Comparison of ENCODE assay signal across 8 mouse cellular contexts in the genomic region with DNA sequence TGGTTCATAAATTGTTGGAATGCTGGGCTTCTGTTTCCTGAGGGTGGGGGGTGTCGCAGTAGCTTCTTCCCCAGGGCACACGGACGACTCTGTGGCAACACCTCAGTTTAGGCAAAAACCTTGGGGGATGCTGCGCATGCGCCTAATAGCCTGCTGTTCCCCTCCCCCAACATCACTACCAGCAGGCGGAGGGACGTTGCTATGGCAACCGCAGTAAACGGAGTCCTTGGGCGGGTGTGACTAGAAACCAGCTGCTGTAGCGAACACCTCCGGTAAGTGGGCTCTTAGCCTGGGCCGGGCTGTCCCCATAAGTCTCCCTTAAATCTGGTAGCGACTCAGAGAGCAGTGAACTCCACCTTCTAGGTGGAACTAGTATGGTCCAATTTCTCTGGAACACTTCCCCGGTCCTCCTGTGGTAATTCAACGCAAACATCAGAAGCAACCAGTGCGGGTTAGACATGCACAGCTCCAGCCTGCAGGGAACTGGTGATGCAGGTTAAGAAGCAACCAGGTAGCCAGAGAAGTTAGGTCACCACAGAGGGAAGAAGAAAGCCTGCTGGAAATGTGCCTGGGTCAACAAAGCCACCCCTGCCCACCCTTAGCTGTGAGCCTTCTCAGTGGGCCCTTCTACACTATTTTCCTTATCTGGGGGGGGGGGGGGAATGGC. TPM values are rescaled to one million over a fixed set of nuclear protein-coding genes. Genes with fewer than 3 reads are reported as not detected.
DNase-seq lines count a peak whose midpoint lies in the region; ATAC-seq and TF ChIP-seq lines count a peak whose summit lies in the region.

A gene (plus strand): TSS at position 220 of the 667 bp plus-strand sequence.

- H3K4me2 ChIP-seq in forebrain, embryonic 12.5 days, result peak within 1 kb of the TSS; percentile 62
- peak within 1 kb of the TSS; percentile 45 for H3K4me2 ChIP-seq in liver, embryonic 15.5 days
- H3K4me2 ChIP-seq in neural tube, embryonic 12.5 days (replicated peaks), result peak within 1 kb of the TSS; percentile 53

- no peaks in the 10 kb centered on the region for H3K36me3 ChIP-seq in ES-Bruce4 (ENCODE audit: control insufficient read depth, insufficient read depth, low read length, poor library complexity, severe bottlenecking)
- 0 out of 2 replicates have a peak, but pooled peaks cover under 1% of the 10 kb centered on the region for H3K36me3 ChIP-seq in forebrain, embryonic 12.5 days (replicated peaks)
- no peaks in the 10 kb centered on the region for H3K36me3 ChIP-seq in liver, embryonic 15.5 days (replicated peaks)
- H3K36me3 ChIP-seq in neural tube, embryonic 12.5 days, result no peaks in the 10 kb centered on the region

- ATAC-seq in forebrain, embryonic 12.5 days (ENCODE audit: low FRiP score), result peak; percentile 90
- ATAC-seq in liver, embryonic 15.5 days (ENCODE audit: insufficient read depth), result peak; percentile 11; the same call in 1 of the 2 replicates
- peak; percentile 87 for ATAC-seq in neural tube, embryonic 12.5 days (ENCODE audit: low FRiP score, low read depth)

- H3K9me3 ChIP-seq in ES-Bruce4 (replicated peaks; ENCODE audit: control insufficient read depth, insufficient read depth, low read length, poor library complexity, severe bottlenecking), result no peaks in the 10 kb centered on the region
- no peaks in the 10 kb centered on the region for H3K9me3 ChIP-seq in forebrain, embryonic 12.5 days
- H3K9me3 ChIP-seq in liver, embryonic 15.5 days (replicated peaks), result no peaks in the 10 kb centered on the region
- H3K9me3 ChIP-seq in neural tube, embryonic 12.5 days, result no peaks in the 10 kb centered on the region

- H3K9ac ChIP-seq in ES-Bruce4 (ENCODE audit: low read depth, poor library complexity, severe bottlenecking), result no peak within 1 kb of the TSS
- H3K9ac ChIP-seq in forebrain, embryonic 12.5 days, result peak within 1 kb of the TSS; percentile 30; the same call in 1 of the 2 replicates
- H3K9ac ChIP-seq in liver, embryonic 15.5 days, result no peak within 1 kb of the TSS
- H3K9ac ChIP-seq in neural tube, embryonic 12.5 days, result 0 out of 2 replicates have a peak within 1 kb of the TSS, but pooled peaks have one; percentile 17

- no peak for TF ChIP-seq CTCF in ES-Bruce4 (IDR thresholded peaks at IDR 0.05; ENCODE audit: low read depth, low read length)

- H3K4me3 ChIP-seq in ES-Bruce4 (ENCODE audit: low read depth, low read length), result peak within 1 kb of the TSS; percentile 29; the same call in 1 of the 2 replicates
- H3K4me3 ChIP-seq in forebrain, embryonic 12.5 days (replicated peaks), result peak within 1 kb of the TSS; percentile 35
- H3K4me3 ChIP-seq in liver, embryonic 15.5 days (replicated peaks), result peak within 1 kb of the TSS; percentile 27
- H3K4me3 ChIP-seq in neural tube, embryonic 12.5 days, result peak within 1 kb of the TSS; percentile 15

- TF ChIP-seq POLR2A in ES-Bruce4 (IDR thresholded peaks at IDR 0.05; ENCODE audit: insufficient read depth, low read length), result no peak

- H3K27ac ChIP-seq in ES-Bruce4 (ENCODE audit: insufficient read depth, low read length), result no peak within 1 kb of the TSS
- 0 out of 2 replicates have a peak within 1 kb of the TSS, but pooled peaks have one; percentile 44 for H3K27ac ChIP-seq in forebrain, embryonic 12.5 days
- H3K27ac ChIP-seq in liver, embryonic 15.5 days (replicated peaks), result no peak within 1 kb of the TSS
- H3K27ac ChIP-seq in neural tube, embryonic 12.5 days, result no peak within 1 kb of the TSS

- WGBS in forebrain, embryonic 12.5 days, result 1% methylated on average over 17 of the region's 17 CpGs
- 5% methylated on average over 17 of the region's 17 CpGs for WGBS in liver, embryonic 15.5 days (ENCODE audit: insufficient replicate concordance)
- 2% methylated on average over 17 of the region's 17 CpGs for WGBS in neural tube, embryonic 12.5 days

- peaks cover 3% of the 10 kb centered on the region for H3K4me1 ChIP-seq in ES-Bruce4 (ENCODE audit: control insufficient read depth, insufficient read depth, low read length)
- peaks cover 14% of the 10 kb centered on the region for H3K4me1 ChIP-seq in forebrain, embryonic 12.5 days
- no peaks in the 10 kb centered on the region for H3K4me1 ChIP-seq in liver, embryonic 15.5 days (replicated peaks)
- peaks cover 11% of the 10 kb centered on the region for H3K4me1 ChIP-seq in neural tube, embryonic 12.5 days

- TF ChIP-seq EP300 in ES-Bruce4 (IDR thresholded peaks at IDR 0.05; ENCODE audit: insufficient read depth, low read depth, low read length), result peak; percentile 76; the same call in 1 of the 2 replicates

- DNase-seq in c-Kit-positive CD71-positive TER-119-negative erythroid progenitor cells, embryonic 14.5 days (ENCODE audit: low read depth), result peak; percentile 43
- peak; percentile 72 for DNase-seq in heart, postnatal 4 days
- DNase-seq in layer of hippocampus, adult 11-12 months (ENCODE audit: low spot score), result peak; percentile 91
- DNase-seq in testis, postnatal 14 days (ENCODE audit: low spot score), result peak; percentile 76

- H3K27me3 ChIP-seq in ES-Bruce4 (ENCODE audit: control insufficient read depth, insufficient read depth, low read length, poor library complexity, severe bottlenecking), result no peaks in the 10 kb centered on the region
- no peaks in the 10 kb centered on the region for H3K27me3 ChIP-seq in forebrain, embryonic 12.5 days
- no peaks in the 10 kb centered on the region for H3K27me3 ChIP-seq in liver, embryonic 15.5 days
- H3K27me3 ChIP-seq in neural tube, embryonic 12.5 days (replicated peaks), result no peaks in the 10 kb centered on the region

RNA-seq across cellular contexts. Expression of the gene that starts here (rescaled TPM):
- 2.7 and 4.0 TPM in 2 replicates for polyA plus RNA-seq in ES-Bruce4 (2011; ENCODE audit: insufficient read depth, insufficient read length, low read depth, missing spikeins)
- 2.4 and 3.1 TPM in 2 replicates for polyA plus RNA-seq in forebrain, embryonic 12.5 days (2016; fragmentation: Nextera tagmentation; extraction: Ambion mirVana)
- not detected for total RNA-seq in heart, postnatal 4 days (2021)
- 0.40 and 0.51 TPM in 2 replicates for polyA plus RNA-seq in liver, embryonic 15.5 days (2015; fragmentation: Nextera tagmentation; extraction: Ambion mirVana)
- polyA plus RNA-seq in neural tube, embryonic 12.5 days (2016; fragmentation: Nextera tagmentation; extraction: Ambion mirVana), result 1.0 and 1.1 TPM in 2 replicates

Comparison
In these comparisons a context has a peak if more than half of its experiments do, and no peak if none do; other contexts are left out.
1. Peak in DNase-seq in heart, postnatal 4 days; RNA of the gene not detected or under 1 TPM.
2. Peak in ATAC-seq, H3K4me3 ChIP-seq and H3K4me2 ChIP-seq in liver, embryonic 15.5 days; RNA of the gene not detected or under 1 TPM.
3. H3K9ac ChIP-seq: peak in forebrain, embryonic 12.5 days (single experiment) and neural tube, embryonic 12.5 days (single experiment); none in ES-Bruce4 (single experiment) and liver, embryonic 15.5 days (single experiment).
4. ATAC-seq: peak in every context shown above with its lines; median percentile 90 in forebrain, embryonic 12.5 days; 87 in neural tube, embryonic 12.5 days; 11 in liver, embryonic 15.5 days.
5. Peak in every context shown above with its lines, with median percentiles within 50 percentile points of each other: H3K4me3 ChIP-seq, DNase-seq and H3K4me2 ChIP-seq.